Mouse (Mus musculus) lung, embryonic 16.5 days (tissue): ENCODE results near the gene Lrtm1. TPM values are rescaled to one million over a fixed set of nuclear protein-coding genes. Genes with fewer than 3 reads are reported as not detected.

Source experiments
- ATAC-seq: fragments of 200-750 bp; cut with Nextera tagmentation; 2 replicates; pipeline ENCODE4 v1.8.0; 2017; ENCODE audit warnings: low read depth, mild to moderate bottlenecking, moderate library complexity
- H3K27ac ChIP-seq: fragments of 300-500 bp; sonication (generic); 2 replicates; pipeline ENCODE4 v1.5.1; 2014; ENCODE audit warnings: mild to moderate bottlenecking, control low read depth, low read length
- H3K27me3 ChIP-seq: fragments of 300-500 bp; sonication (generic); 2 replicates; pipeline ENCODE4 v1.6.1; 2014; ENCODE audit warnings: low read depth, low read length, mixed read lengths; ENCODE audit not compliant: control insufficient read depth, insufficient read depth
- H3K36me3 ChIP-seq: fragments of 300-500 bp; sonication (generic); 2 replicates; pipeline ENCODE4 v1.6.1; 2014; ENCODE audit warnings: low read length; ENCODE audit not compliant: control insufficient read depth, insufficient read depth
- H3K4me1 ChIP-seq: fragments of 300-500 bp; sonication (generic); replicated peaks from 2 replicates; pipeline ENCODE4 v1.6.1; 2014; ENCODE audit warnings: low read length, mixed read lengths; ENCODE audit not compliant: control insufficient read depth, insufficient read depth
- H3K4me2 ChIP-seq: fragments of 300-500 bp; sonication (generic); 2 replicates; pipeline ENCODE4 v1.6.1; 2014; ENCODE audit warnings: low read depth, low read length, control low read depth
- H3K4me3 ChIP-seq: fragments of 300-500 bp; sonication (generic); 2 replicates; pipeline ENCODE4 v1.5.1; 2014; ENCODE audit warnings: mild to moderate bottlenecking, low read length, control low read depth
- H3K9ac ChIP-seq: fragments of 300-500 bp; sonication (generic); 2 replicates; pipeline ENCODE4 v1.6.1; 2014; ENCODE audit warnings: low read length, control low read depth
- H3K9me3 ChIP-seq: fragments of 300-500 bp; sonication (generic); 2 replicates; pipeline ENCODE4 v1.6.1; 2016; ENCODE audit warnings: low read length; ENCODE audit not compliant: control insufficient read depth
- WGBS: fragments of 180-500 bp; shearing (Covaris S2); extraction: QIAGEN DNeasy Blood & Tissue Kit; methylation state at CpG from one replicate; pipeline ENCODE4 v1.1.7; 2014; 5-methylcytosine and 5-hydroxymethylcytosine counted together
- polyA plus RNA-seq: library from polyadenylated mRNA; unstranded; fragments of >200 nt; fragmentation: Nextera tagmentation; extraction: Ambion mirVana; gene quantifications from 2 replicates; pipeline ENCODE4 v1.2.1, GENCODE M21; 2015

Gene Lrtm1
- polyA plus RNA-seq, 1 experiment from 2014 or later: 0.11 TPM

DNA sequence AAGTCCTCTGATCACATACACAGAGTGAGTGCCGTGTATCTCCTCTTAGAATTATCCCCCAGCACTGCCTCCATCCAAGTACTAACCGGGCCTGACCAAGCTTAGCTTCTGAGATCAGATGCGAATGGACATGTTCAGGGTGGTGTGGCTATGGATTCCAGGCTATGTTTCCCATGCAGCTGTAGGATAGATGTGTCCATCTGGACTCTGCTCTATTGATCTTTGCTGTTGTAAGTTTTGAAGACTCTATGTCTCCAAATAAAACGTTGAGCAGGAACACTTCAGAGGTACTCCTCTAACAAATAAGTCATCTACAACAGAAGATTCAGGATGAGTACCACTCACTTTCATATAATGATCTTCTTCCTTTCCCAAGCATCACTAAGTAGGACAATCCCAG lies 8.4 kb upstream of the Lrtm1 start:
- no peak for ATAC-seq
- Histone ChIP-seq H3K36me3 (no peaks in the 10 kb centered on the region), H3K4me2 (no peak overlapping the region), H3K4me3 (no peak overlapping the region), H3K4me1 (no peaks in the 10 kb centered on the region), H3K27ac (no peak overlapping the region), H3K9me3 (no peaks in the 10 kb centered on the region), H3K9ac (no peak overlapping the region), H3K27me3 (no peaks in the 10 kb centered on the region)
- 81% methylated on average over 4 of the region's 4 CpGs for WGBS

DNA sequence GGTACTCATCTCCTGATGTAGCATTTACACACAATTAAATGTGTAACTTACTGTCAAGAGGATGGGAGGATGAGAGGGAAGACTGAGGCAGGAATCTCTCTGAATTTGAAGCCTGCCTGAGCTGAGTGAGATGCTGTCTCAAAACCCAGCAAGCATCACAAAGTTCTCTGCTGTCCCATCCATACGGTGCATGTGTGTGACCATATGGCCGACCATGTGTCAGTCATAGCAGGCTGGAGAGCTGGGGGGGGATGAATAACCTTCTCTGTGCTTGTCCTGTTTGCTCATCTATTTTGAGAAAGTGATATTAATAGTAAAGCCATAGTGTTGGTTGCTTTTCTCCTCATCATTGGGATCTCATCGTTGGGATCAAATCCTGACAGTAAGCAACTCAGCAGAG lies 4.8 kb upstream of the Lrtm1 start:
- no peaks in the 10 kb centered on the region for H3K9me3 ChIP-seq
- H3K36me3 ChIP-seq: no peaks in the 10 kb centered on the region
- no peak overlapping the region for H3K27ac ChIP-seq
- H3K4me1 ChIP-seq: no peaks in the 10 kb centered on the region
- H3K9ac ChIP-seq: no peak overlapping the region
- no peaks in the 10 kb centered on the region for H3K27me3 ChIP-seq
- no peak for ATAC-seq
- H3K4me2 ChIP-seq: no peak overlapping the region
- 92% methylated on average over 3 of the region's 3 CpGs for WGBS
- no peak overlapping the region for H3K4me3 ChIP-seq

DNA sequence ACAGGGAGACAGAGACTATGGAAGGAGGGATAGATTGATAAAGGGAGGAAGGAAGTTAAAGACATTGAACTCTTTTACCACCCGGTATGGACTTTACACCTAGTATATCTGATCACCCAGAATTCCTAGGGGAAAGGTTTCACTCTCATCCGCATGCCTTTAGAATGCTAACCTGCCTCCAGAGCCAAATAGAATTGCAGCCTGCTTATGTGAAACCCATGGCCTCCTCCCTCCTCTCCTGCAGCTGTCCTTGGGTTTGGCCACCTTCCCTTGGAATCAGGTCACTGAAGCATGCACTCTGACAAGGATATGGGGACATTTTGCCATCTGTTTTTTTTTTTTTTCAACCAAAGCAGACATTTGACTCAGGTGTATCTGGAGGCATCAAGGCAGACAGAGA lies 3.3 kb upstream of the Lrtm1 start:
- no peak overlapping the region for H3K4me3 ChIP-seq
- H3K4me2 ChIP-seq: no peak overlapping the region
- H3K27me3 ChIP-seq: no peaks in the 10 kb centered on the region
- H3K9me3 ChIP-seq: no peaks in the 10 kb centered on the region
- no peak overlapping the region for H3K27ac ChIP-seq
- no peaks in the 10 kb centered on the region for H3K4me1 ChIP-seq
- ATAC-seq: no peak
- H3K9ac ChIP-seq: no peak overlapping the region
- H3K36me3 ChIP-seq: no peaks in the 10 kb centered on the region
- 71% methylated on average over 2 of the region's 2 CpGs for WGBS

DNA sequence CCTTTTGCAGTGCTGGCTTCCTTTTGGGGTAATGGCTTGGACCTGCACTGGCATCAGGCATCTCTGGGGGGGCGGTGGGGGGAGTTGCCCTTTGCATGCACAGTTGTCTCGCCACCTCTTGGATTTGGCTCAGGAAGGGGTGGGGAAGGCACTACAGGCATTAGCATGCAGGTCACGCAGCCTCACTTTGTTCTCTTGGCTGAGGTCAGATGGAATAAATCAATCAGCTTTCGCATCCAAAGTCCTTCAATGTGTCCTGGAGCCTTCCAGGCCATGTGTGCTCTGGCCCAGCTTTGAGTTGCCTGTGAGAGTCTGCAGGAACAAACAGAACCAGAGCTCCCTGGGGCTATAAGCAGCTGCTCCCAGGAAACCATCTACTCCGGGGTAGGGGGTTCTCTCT lies 2.1 kb upstream of the Lrtm1 start:
- Histone ChIP-seq H3K4me3 (no peak overlapping the region), H3K9ac (no peak overlapping the region), H3K27ac (no peak overlapping the region), H3K36me3 (no peaks in the 10 kb centered on the region), H3K27me3 (no peaks in the 10 kb centered on the region), H3K9me3 (no peaks in the 10 kb centered on the region), H3K4me2 (no peak overlapping the region), H3K4me1 (no peaks in the 10 kb centered on the region)
- no peak for ATAC-seq
- 55% methylated on average over 5 of the region's 5 CpGs for WGBS

DNA sequence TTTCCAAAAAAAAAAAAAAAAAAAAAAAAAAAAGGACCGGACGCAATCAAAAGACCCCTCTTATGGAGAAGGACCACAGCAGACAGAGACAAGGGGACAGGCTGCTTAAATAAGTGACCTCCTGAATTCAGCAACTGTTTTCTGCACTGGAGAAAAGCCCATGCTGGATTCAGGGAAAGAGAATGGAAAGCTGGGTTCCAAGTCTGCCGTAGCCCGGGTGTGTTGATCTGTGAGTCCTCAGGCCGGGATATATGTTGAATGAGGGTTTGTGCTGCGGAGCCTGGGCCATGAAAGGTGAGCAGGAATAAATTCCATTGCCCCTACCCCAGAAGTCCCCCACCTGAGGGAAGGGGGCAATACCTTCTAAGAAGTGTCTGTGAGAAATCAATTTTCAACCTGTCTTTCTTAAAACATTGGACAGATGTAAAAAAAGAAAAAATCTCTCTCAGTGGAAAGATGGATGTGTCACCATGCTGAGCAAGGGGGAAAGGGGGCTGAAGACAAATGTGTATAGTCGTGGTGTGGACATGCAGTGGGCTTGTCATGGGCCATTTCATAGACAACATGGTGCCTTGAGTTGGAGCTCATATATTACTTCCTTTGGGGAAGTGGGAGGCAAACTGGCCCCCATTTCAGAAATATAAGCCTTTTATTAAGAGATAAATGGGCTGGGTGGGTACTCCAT lies 450 bp downstream of the Lrtm1 start:
- H3K27me3 ChIP-seq: no peaks in the 10 kb centered on the region
- no peaks in the 10 kb centered on the region for H3K4me1 ChIP-seq
- H3K36me3 ChIP-seq: no peaks in the 10 kb centered on the region
- H3K27ac ChIP-seq: no peak overlapping the region
- no peak overlapping the region for H3K4me3 ChIP-seq
- WGBS: 49% methylated on average over 7 of the region's 7 CpGs
- no peak for ATAC-seq
- no peaks in the 10 kb centered on the region for H3K9me3 ChIP-seq
- H3K9ac ChIP-seq: no peak overlapping the region
- H3K4me2 ChIP-seq: no peak overlapping the region

DNA sequence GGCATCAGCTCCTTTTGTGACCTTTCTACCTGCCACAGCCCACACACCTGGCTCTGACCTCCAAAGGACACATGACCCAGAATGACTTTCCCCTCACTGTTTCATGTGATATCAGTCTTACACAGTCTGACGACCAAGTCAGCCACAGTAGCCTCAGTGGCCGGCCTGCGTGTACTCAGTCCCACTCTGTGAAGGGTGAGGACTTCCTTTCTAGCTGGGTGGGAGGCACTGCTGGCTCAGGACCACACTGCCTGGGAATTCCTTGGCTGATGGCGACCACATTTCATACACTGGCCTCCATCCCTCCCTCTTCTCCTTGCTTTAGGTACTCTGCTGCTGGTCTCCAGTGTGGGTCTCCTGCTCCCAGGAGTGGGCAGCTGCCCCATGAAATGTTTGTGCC lies 3.3 kb downstream of the Lrtm1 start:
- Histone ChIP-seq H3K27ac (no peak overlapping the region), H3K9me3 (no peaks in the 10 kb centered on the region), H3K36me3 (no peaks in the 10 kb centered on the region), H3K4me3 (no peak overlapping the region), H3K4me2 (no peak overlapping the region), H3K27me3 (no peaks in the 10 kb centered on the region), H3K9ac (no peak overlapping the region), H3K4me1 (no peaks in the 10 kb centered on the region)
- ATAC-seq: no peak
- 64% methylated on average over 4 of the region's 4 CpGs for WGBS

DNA sequence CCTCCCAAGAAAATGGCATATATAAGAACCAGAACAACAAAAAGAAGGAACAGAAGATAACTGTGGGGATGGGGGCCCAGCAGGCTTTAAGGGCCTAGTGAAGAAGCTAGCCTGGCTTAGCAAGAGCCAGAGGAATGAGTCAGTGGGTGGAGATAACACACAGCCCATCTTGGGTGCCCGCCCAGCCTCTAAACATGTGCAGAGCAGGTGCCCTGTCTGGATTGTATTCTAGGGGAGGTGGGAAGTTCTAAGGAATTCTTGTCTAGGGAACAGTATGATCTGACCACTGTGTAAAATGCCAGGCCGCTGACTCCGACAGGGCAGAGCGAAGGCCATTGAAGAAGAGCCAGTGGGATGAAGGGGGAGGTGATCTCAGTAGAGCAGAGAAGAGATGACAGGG lies 5.2 kb downstream of the Lrtm1 start:
- WGBS: 87% methylated on average over 4 of the region's 4 CpGs
- H3K27ac ChIP-seq: no peak overlapping the region
- no peak overlapping the region for H3K4me2 ChIP-seq
- ATAC-seq: no peak
- H3K36me3 ChIP-seq: no peaks in the 10 kb centered on the region
- no peak overlapping the region for H3K4me3 ChIP-seq
- no peaks in the 10 kb centered on the region for H3K27me3 ChIP-seq
- H3K9me3 ChIP-seq: no peaks in the 10 kb centered on the region
- no peaks in the 10 kb centered on the region for H3K4me1 ChIP-seq
- H3K9ac ChIP-seq: no peak overlapping the region

DNA sequence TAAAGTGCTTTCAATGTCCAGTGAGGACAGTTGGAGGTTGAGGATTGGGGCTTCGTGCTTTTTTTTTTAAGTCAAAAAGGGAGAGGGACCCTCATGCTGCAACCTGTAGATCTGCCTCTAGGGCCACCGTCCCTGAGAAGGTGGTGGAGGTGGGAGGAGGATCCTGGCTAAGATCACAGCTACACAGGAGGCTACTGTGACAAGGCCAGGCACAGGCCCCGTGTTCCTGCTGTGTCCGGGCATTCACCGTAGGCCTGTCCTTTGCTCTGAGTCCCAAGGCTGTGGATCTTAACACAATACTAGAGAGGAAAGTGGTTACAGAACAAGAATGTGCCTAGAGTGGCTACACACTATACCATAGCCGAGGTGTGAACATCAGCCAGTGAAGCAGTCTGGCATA lies 7.3 kb downstream of the Lrtm1 start:
- H3K9ac ChIP-seq: no peak overlapping the region
- no peaks in the 10 kb centered on the region for H3K4me1 ChIP-seq
- no peak overlapping the region for H3K27ac ChIP-seq
- H3K4me2 ChIP-seq: no peak overlapping the region
- no peaks in the 10 kb centered on the region for H3K27me3 ChIP-seq
- no peak for ATAC-seq
- 72% methylated on average over 6 of the region's 6 CpGs for WGBS
- no peaks in the 10 kb centered on the region for H3K9me3 ChIP-seq
- no peaks in the 10 kb centered on the region for H3K36me3 ChIP-seq
- no peak overlapping the region for H3K4me3 ChIP-seq

DNA sequence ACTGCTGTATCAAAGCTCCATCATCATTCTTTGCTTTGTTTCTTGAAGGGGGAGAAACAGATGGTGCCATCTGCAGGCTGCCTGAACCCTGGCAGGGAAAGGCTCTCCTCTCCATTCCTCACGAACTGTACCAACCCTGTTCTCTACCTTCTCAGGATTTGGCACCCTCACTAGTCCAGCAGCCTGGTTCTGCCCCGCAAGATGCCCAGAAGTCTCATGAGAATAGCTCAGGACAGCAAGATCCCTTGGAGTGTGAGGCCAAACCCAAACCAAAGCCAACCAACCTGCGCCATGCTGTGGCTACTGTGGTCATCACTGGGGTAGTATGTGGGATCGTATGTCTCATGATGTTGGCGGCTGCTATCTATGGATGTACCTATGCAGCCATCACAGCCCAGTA lies 9.3 kb downstream of the Lrtm1 start:
- Histone ChIP-seq H3K9me3 (no peaks in the 10 kb centered on the region), H3K27me3 (no peaks in the 10 kb centered on the region), H3K9ac (no peak overlapping the region), H3K36me3 (no peaks in the 10 kb centered on the region), H3K4me3 (no peak overlapping the region), H3K27ac (no peak overlapping the region), H3K4me2 (no peak overlapping the region), H3K4me1 (no peaks in the 10 kb centered on the region)
- ATAC-seq: no peak
- 77% methylated on average over 5 of the region's 5 CpGs for WGBS
